Mouse (Mus musculus) hindbrain, embryonic 10.5 days (tissue): Measurements from ENCODE around the gene Cyp11a1. TPM values are rescaled to one million over a fixed set of nuclear protein-coding genes. Genes with fewer than 3 reads are reported as not detected.

Experiments
- DNase-seq: peaks from one replicate; pipeline ENCODE4 v3.0.0-alpha.2; 2017; ENCODE audit warnings: low spot score
- H3K27ac ChIP-seq: fragments of 300-500 bp; sonication (generic); 2 replicates; pipeline ENCODE4 v1.5.1; 2016; ENCODE audit warnings: mild to moderate bottlenecking, moderate library complexity
- H3K27me3 ChIP-seq: fragments of 300-500 bp; sonication (generic); 2 replicates; pipeline ENCODE4 v1.6.1; 2016; ENCODE audit warnings: mild to moderate bottlenecking; ENCODE audit not compliant: poor library complexity, insufficient read depth, severe bottlenecking
- H3K36me3 ChIP-seq: fragments of 300-500 bp; sonication (generic); 2 replicates; pipeline ENCODE4 v1.6.1; 2016; ENCODE audit warnings: mild to moderate bottlenecking, moderate library complexity
- H3K4me1 ChIP-seq: fragments of 300-500 bp; sonication (generic); replicated peaks from 2 replicates; pipeline ENCODE4 v1.6.1; 2016; ENCODE audit warnings: mild to moderate bottlenecking
- H3K4me3 ChIP-seq: fragments of 300-500 bp; sonication (generic); 2 replicates; pipeline ENCODE4 v1.5.1; 2016; ENCODE audit warnings: mild to moderate bottlenecking, moderate library complexity
- H3K9me3 ChIP-seq: fragments of 300-500 bp; sonication (generic); 2 replicates; pipeline ENCODE4 v1.6.1; 2016; ENCODE audit warnings: mild to moderate bottlenecking, moderate library complexity
- WGBS: fragments of 180-500 bp; shearing (Covaris S2); methylation state at CpG from one replicate; pipeline ENCODE4 v1.1.7; 2016; 5-methylcytosine and 5-hydroxymethylcytosine counted together
- polyA plus RNA-seq: library from polyadenylated mRNA; unstranded; fragments of >200 nt; fragmentation: Nextera tagmentation; extraction: Ambion mirVana; gene quantifications from 2 replicates; pipeline ENCODE4 v1.2.1, GENCODE M21; 2016

Cyp11a1 gene
- polyA plus RNA-seq, 1 experiment from 2014 or later = not detected

DNA sequence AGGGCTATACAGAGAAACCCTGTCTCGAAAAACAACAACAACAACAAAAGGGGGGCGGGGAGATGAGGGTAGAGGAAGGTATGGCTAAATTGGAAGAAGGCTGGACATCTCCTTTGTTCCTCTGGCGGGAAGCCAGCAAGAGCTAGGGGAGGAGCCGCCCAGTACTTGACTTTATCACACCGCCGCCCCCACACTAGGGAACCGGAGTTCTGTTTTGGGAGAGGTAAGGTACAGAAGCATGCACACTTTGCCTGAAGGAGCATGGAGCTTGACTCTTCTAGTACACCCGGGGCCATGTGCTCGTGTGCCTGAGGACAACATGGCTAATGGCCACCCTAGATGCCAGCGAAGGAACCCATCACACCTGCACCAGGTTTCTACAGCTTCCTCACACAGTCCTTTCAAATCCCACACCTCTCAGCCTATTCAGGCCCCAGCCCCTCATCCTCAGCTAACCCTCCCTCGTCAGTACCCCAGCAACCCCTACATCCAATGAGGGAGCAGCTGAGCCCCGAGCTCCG lies 8.6 kb upstream of the Cyp11a1 start:
- H3K4me3 ChIP-seq = peak overlapping the region; percentile 49
- H3K27ac ChIP-seq = peak overlapping the region; percentile 6; the same call in 1 of the 2 replicates
- no peaks in the 10 kb centered on the region for H3K36me3 ChIP-seq
- peaks cover 36% of the 10 kb centered on the region for H3K27me3 ChIP-seq
- peaks cover 28% of the 10 kb centered on the region for H3K4me1 ChIP-seq
- no peak for DNase-seq
- WGBS = 21% methylated on average over 13 of the region's 13 CpGs
- H3K9me3 ChIP-seq = no peaks in the 10 kb centered on the region

DNA sequence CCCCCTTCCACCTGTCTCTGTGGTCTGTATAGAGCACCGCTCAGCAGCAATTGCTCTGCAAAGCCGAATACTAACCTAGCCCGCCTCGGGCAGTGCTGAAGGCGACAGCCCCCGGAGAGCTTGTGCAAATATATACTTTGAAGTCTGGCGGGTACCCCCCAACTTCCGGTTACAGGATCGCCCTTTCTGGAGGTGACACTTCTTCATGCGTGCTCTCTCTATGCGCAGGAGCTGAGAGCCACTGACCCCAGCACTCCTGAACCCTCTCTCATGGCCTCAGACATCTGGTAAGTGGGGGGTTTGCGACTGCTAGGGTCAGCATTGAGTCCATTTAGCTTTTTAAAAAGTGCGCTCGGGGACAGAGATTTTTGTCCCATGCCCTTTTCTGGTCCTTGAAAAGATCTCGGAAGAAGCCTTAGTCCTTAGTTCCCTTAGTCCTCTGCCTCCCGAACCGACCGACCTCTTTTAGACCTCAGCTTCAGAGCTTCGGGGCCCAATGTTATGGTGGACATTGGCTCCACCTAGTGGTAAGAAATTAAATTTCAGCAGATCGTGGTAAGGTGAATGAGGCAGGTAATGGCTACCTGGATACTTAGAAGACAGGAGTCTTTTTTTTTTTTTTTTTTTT lies 8.1 kb upstream of the Cyp11a1 start:
- 1% methylated on average over 20 of the region's 20 CpGs for WGBS
- H3K9me3 ChIP-seq = no peaks in the 10 kb centered on the region
- no peaks in the 10 kb centered on the region for H3K36me3 ChIP-seq
- H3K4me3 ChIP-seq = peak overlapping the region; percentile 49
- DNase-seq = peak; percentile 56
- peak overlapping the region; percentile 6; the same call in 1 of the 2 replicates for H3K27ac ChIP-seq
- peaks cover 36% of the 10 kb centered on the region for H3K27me3 ChIP-seq
- H3K4me1 ChIP-seq = peaks cover 24% of the 10 kb centered on the region

DNA sequence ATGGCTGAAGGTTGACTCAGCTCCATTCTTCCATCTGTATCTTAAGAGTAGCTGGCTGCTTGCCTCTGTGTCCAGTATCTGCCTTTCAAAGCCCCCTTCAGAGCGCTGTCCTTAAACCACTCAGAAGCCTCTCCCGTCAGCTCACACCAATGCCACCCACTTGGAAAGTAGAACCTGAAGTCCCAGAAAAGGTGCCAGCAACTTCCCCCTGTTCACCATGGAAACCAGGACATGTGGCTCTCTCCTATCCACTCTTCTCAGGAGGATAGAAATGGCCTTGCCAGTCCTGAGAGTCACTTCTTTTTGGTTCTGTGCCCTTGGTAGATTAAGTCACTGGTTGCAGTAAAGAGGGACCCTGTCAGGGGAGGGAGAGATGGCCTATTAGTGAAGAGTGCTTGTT lies 7.5 kb upstream of the Cyp11a1 start:
- peaks cover 36% of the 10 kb centered on the region for H3K27me3 ChIP-seq
- H3K9me3 ChIP-seq = no peaks in the 10 kb centered on the region
- H3K36me3 ChIP-seq = no peaks in the 10 kb centered on the region
- H3K4me3 ChIP-seq = no peak overlapping the region
- WGBS = 53% methylated on average over 2 of the region's 2 CpGs
- H3K4me1 ChIP-seq = peaks cover 24% of the 10 kb centered on the region
- no peak for DNase-seq
- no peak overlapping the region for H3K27ac ChIP-seq

DNA sequence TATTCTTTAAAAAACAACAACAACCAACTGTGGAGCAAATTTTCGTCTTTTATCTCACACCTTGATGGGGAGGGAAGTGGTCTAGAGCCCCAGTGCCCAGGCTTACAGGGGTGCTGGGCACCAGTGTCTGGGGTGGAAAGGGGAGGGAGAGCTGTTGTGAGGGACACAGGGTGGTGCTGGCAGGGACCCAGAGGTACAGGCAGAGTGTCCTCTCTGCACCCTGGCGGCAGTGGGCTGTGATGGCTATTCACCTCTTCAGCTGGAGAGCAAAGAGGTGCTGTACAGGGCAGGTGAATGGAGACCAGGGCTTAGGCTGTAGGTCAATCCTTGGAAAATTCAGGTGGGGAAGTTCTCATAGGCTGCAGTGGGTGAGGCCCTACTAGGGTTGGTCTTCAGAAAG lies 6.5 kb upstream of the Cyp11a1 start:
- Histone ChIP-seq H3K9me3 (no peaks in the 10 kb centered on the region), H3K36me3 (no peaks in the 10 kb centered on the region), H3K4me1 (peaks cover 18% of the 10 kb centered on the region), H3K27ac (no peak overlapping the region), H3K27me3 (peaks cover 36% of the 10 kb centered on the region), H3K4me3 (no peak overlapping the region)
- no peak for DNase-seq
- WGBS = 56% methylated on average over 2 of the region's 2 CpGs

DNA sequence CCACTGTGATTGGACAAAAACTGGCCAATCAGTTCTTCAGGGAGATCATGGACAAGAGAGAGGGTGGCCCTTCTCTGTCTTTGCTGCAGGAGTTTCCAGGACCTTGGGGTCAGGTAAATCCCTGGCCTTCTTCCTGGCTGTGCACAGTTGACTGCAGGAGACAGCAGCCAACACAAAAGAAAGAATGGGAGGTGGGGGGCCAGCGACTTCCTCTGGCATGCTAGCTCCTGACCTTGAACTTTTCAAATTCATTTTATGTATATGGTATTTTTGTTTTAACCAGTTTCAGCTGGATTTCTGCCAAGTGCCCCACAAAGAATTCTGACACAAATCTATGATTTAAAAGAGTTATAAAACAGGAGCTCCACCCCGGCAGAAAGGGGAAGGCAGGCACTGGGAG lies 2.9 kb upstream of the Cyp11a1 start:
- H3K27ac ChIP-seq = no peak overlapping the region

DNA sequence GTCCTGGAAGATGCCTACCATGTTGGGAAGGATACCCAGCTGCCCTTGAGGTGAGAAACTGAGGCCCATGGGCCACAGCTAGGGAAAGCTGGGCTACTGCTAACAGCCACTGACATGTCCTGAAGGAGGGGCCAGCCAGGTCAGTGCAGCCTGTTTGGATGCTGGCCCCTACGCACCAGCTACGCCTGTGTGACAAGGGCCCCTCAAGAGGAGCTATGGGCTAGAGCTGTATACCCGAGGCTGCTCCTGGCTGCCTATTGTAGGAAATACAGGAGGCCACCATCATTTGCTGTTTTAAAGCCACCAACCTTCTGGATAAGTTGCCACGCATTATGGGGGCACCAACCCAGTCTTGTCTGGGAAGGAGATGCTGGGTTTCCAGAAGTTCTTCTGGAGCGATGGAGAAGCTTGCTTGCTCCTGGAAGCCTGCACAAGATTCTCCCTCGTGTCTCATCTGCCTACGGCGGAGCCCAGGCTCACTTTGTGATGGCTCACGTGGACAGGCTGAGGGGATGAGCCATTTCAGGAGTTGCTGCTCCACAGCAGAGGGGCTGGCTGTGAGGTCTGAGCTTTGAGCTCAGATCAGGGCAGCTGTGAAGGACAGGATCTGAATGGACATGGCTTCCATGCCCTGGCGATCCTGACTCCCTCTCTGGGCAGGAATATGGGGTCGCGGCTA lies 2.3 kb downstream of the Cyp11a1 start:
- Histone ChIP-seq H3K4me3 (peak overlapping the region; percentile 25), H3K4me1 (peaks cover 29% of the 10 kb centered on the region), H3K27me3 (no peaks in the 10 kb centered on the region), H3K27ac (peak overlapping the region; percentile 93), H3K9me3 (no peaks in the 10 kb centered on the region), H3K36me3 (no peaks in the 10 kb centered on the region)
- WGBS = 60% methylated on average over 12 of the region's 12 CpGs
- peak; percentile 8 for DNase-seq

More for the DNA sequence above, 2.9 kb upstream of the Cyp11a1 start:
- Histone ChIP-seq H3K4me1 (peaks cover 12% of the 10 kb centered on the region), H3K36me3 (no peaks in the 10 kb centered on the region), H3K4me3 (no peak overlapping the region), H3K27me3 (peaks cover 10% of the 10 kb centered on the region), H3K9me3 (no peaks in the 10 kb centered on the region)
- DNase-seq = no peak
- WGBS = 42% methylated on average over 2 of the region's 2 CpGs

DNA sequence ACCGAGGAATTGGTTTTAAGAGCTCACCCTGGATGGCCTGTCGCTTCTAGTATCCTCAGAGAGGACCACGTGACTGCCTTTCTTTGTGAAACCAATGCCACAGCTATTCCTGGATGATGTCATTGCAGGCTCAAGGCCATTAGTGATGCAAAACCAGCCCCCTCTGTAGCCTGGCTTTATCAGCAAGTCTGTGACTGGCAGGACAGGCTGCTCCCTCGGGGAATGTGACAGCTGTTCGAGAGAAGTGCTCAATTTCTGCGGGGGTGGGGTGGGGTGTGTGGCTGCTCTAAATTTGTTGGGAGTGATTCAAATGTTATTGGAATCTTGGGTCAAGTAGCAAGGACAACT lies 2.8 kb downstream of the Cyp11a1 start:
- Histone ChIP-seq H3K27ac (peak overlapping the region; percentile 93), H3K4me3 (peak overlapping the region; percentile 25), H3K4me1 (peaks cover 24% of the 10 kb centered on the region), H3K36me3 (no peaks in the 10 kb centered on the region), H3K27me3 (no peaks in the 10 kb centered on the region), H3K9me3 (no peaks in the 10 kb centered on the region)
- peak; percentile 83 for DNase-seq
- WGBS = 5% methylated on average over 6 of the region's 6 CpGs

DNA sequence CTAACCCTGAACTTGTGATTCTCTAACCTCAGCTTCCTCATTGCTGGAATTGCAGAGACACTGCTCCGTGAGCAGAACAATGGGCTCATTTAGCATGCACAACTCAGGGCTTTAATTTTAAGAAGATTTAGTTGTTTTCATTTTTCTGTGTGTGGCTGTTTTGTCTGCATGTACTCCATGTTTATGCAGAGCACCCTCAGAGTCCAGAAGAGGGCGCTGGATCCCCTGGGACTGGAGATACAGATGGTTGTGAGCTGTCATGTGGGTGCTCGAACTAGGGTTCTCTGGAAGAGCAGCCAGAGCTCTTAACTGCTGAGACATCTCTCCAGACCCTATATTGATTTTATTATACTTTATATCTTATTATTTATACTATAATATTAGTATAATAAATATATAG lies 3.4 kb downstream of the Cyp11a1 start:
- WGBS = 62% methylated on average over 3 of the region's 3 CpGs
- Histone ChIP-seq H3K27me3 (no peaks in the 10 kb centered on the region), H3K36me3 (no peaks in the 10 kb centered on the region), H3K27ac (peak overlapping the region; percentile 93), H3K9me3 (no peaks in the 10 kb centered on the region), H3K4me3 (no peak overlapping the region), H3K4me1 (peaks cover 27% of the 10 kb centered on the region)
- no peak for DNase-seq

DNA sequence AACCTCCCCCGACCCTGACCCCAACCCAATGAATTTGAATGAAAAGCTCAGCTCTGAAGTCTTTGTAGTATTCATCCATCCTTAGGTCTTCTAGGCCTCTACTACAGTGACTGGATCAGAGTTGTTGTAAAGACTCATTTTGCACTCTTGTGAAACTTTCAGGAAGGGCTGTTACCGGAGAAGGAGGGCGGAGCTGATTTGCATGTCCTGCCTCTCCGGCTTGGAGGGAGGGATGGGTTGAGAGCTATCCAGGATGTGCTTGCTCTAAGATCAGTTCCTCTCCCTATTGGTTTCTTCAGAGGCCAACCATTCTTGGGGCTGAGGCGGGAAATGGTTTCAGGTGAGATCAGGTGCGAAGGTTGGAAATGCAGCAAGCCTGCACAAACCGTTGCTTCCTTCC lies 4.8 kb downstream of the Cyp11a1 start:
- no peak overlapping the region for H3K4me3 ChIP-seq
- no peaks in the 10 kb centered on the region for H3K9me3 ChIP-seq
- H3K4me1 ChIP-seq = peaks cover 32% of the 10 kb centered on the region
- H3K27me3 ChIP-seq = no peaks in the 10 kb centered on the region
- H3K36me3 ChIP-seq = no peaks in the 10 kb centered on the region
- H3K27ac ChIP-seq = peak overlapping the region; percentile 1
- DNase-seq = peak; percentile 12
- WGBS = 38% methylated on average over 7 of the region's 7 CpGs

DNA sequence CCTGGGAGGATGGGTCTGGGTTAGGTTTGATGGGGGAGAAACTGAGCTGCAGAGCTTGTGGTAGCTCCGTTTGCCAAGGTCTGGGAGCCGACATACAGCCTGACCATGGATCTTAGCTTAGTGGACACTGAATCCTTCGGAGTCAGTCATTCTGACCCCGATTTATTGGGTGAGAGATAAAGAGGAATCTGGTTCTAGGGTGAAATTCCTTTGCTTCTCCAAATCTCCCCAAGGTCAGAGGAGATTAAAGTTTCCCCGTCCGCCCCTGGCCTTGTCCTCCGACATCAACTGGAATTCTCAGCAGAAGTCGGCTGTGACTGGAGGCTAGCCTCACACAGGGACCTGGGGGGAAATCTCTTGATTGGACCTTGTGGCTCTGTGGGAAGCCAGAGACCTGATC lies 5.3 kb downstream of the Cyp11a1 start:
- Histone ChIP-seq H3K4me1 (peaks cover 32% of the 10 kb centered on the region), H3K9me3 (no peaks in the 10 kb centered on the region), H3K36me3 (no peaks in the 10 kb centered on the region), H3K27me3 (no peaks in the 10 kb centered on the region), H3K4me3 (no peak overlapping the region), H3K27ac (peak overlapping the region; percentile 1; the same call in 1 of the 2 replicates)
- 86% methylated on average over 8 of the region's 8 CpGs for WGBS
- no peak for DNase-seq

DNA sequence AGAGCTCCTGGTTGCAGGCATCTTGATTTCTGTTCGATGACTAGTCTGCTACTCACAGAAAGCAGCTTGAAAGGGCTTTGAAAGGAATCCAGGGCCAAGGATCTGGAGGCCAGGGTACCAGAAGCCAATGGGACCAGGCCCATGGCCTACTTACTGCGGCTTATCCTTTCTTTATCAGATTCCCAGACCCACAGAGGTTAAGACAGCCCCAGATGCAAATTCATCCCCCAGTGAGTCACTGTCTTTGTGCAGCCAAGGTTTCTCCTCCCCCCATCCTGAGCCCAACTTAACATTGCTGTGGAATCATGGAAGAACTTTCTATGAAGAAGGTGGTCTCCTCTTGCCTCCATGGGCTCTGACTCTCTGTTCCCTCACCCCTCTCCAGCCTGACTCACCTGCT lies 6.3 kb downstream of the Cyp11a1 start:
- H3K4me3 ChIP-seq = no peak overlapping the region
- H3K36me3 ChIP-seq = no peaks in the 10 kb centered on the region
- no peak overlapping the region for H3K27ac ChIP-seq
- 76% methylated on average over 2 of the region's 2 CpGs for WGBS
- no peak for DNase-seq
- H3K27me3 ChIP-seq = no peaks in the 10 kb centered on the region
- peaks cover 32% of the 10 kb centered on the region for H3K4me1 ChIP-seq
- no peaks in the 10 kb centered on the region for H3K9me3 ChIP-seq

DNA sequence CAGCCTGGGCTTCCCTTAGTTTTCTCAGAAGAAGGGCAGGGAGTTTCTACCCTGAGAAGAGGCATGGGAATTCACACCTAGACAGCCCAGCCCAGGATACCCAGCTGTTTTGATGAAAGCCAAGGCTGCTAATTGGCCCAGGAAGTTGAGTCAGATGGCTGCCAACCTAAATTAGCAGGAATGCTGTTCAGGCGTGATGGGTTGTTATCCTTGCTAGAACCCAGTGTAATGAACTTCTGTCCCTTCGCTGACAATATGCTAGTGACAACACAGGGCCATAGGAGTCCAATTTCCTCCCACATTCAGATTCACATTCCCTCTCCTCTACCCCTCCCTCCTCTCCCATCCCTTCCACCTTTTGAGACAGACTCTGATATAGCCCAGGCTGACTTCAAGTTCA lies 6.7 kb downstream of the Cyp11a1 start:
- H3K4me1 ChIP-seq = peaks cover 32% of the 10 kb centered on the region
- 63% methylated on average over 2 of the region's 2 CpGs for WGBS
- no peaks in the 10 kb centered on the region for H3K9me3 ChIP-seq
- DNase-seq = no peak
- no peak overlapping the region for H3K4me3 ChIP-seq
- H3K27me3 ChIP-seq = no peaks in the 10 kb centered on the region
- H3K27ac ChIP-seq = no peak overlapping the region
- no peaks in the 10 kb centered on the region for H3K36me3 ChIP-seq

DNA sequence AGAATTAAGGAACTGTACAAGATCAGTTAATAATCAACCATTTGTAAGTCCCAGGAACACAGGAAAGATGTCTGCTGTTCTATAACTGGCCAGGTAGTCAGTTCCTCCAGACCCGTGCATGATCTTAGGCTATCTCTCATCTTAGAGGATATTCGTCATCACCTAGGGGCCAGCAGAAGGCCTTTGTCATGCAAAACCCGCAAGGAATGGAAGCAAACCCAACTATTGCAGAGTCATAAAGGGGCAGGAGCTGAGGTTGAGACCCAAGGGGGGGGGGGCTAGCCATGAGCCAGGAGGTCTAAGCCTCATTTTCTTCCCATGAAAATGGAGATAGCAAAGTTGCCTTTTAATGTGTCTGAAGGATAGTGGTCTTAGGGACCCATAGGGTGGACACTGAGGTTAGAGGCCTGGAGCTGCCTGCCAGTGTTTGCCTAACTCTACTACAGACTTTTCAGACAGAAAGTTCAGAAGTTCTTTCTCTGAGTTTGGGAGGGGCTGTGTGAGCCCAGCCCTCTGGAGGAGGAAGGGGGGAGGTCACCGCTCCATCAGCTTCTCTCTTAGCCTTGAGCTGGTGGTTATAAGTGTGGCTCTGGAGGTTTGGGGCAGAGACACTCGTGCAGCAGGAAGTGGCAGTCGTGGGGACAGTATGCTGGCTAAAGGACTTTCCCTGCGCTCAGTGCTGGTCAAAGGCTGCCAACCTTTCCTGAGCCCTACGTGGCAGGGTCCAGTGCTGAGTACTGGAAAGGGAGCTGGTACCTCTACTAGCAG lies 8.4 kb downstream of the Cyp11a1 start:
- no peak overlapping the region for H3K4me3 ChIP-seq
- 70% methylated on average over 8 of the region's 8 CpGs for whole genome bisulfite sequencing
- no peaks in the 10 kb centered on the region for H3K36me3 ChIP-seq
- peaks cover 17% of the 10 kb centered on the region for H3K4me1 ChIP-seq
- no peak for DNase-seq
- H3K27me3 ChIP-seq = no peaks in the 10 kb centered on the region; the same call in 1 of the 2 replicates
- H3K9me3 ChIP-seq = no peaks in the 10 kb centered on the region
- H3K27ac ChIP-seq = no peak overlapping the region
